Mouse (Mus musculus) cortical plate, adult 2 months (tissue): ENCODE data around the gene Dst.

Source experiments
- CTCF ChIP-seq: fragments of 200-500 bp; IDR thresholded peaks from 2 replicates; pipeline ENCODE4 v1.5.1; 2011; ENCODE audit warnings: mild to moderate bottlenecking, control low read depth, low read length; ENCODE audit not compliant: insufficient read depth; ENCODE audit errors: extremely low read depth
- POLR2A ChIP-seq: fragments of 200-500 bp; IDR thresholded peaks from 2 replicates; pipeline ENCODE4 v1.6.1; 2011; ENCODE audit warnings: mild to moderate bottlenecking, low read length, control low read depth; ENCODE audit not compliant: insufficient read depth; ENCODE audit errors: extremely low read depth

GRCm38 (mm10) chr1:34036111-34036510, 128.1 kb downstream of the Dst start:
- no peak for TF ChIP-seq CTCF
- no peak for TF ChIP-seq POLR2A
